In genomic region chr3:79452696-79453263, GRCm38 (mm10) we compare ENCODE assay signal across 15 mouse cellular contexts.
DNase-seq lines count a peak whose midpoint lies in the region; ATAC-seq lines count a peak whose summit lies in the region.
"Had no signal": no experiment of that assay in that cellular context is flagged by ENCODE, and none has a peak within 500 bp of the region (broad histone marks: within the 10 kb centered on the region; RNA-seq: fewer than 3 reads in every experiment).

No protein-coding gene starts in this region.

- H3K27me3 ChIP-seq in forebrain, embryonic 13.5 days: no peaks in the 10 kb centered on the region
- H3K27me3 ChIP-seq in hindbrain, embryonic 16.5 days (replicated peaks; ENCODE audit: control insufficient read depth, insufficient read depth, low read length): no peaks in the 10 kb centered on the region
- no peaks in the 10 kb centered on the region for H3K27me3 ChIP-seq in neural tube, embryonic 12.5 days (replicated peaks)
- no peaks in the 10 kb centered on the region for H3K27me3 ChIP-seq in intestine, embryonic 15.5 days (replicated peaks)
- H3K27me3 ChIP-seq: limb, embryonic 15.5 days; Patski; stomach, embryonic 15.5 days had no signal

- H3K9ac ChIP-seq in forebrain, embryonic 13.5 days: no peak overlapping the region
- no peak overlapping the region for H3K9ac ChIP-seq in hindbrain, embryonic 16.5 days (ENCODE audit: low read depth, low read length)
- H3K9ac ChIP-seq in neural tube, embryonic 12.5 days: no peak overlapping the region
- no peak overlapping the region for H3K9ac ChIP-seq in intestine, embryonic 15.5 days
- H3K9ac ChIP-seq: limb, embryonic 15.5 days; lung, embryonic 14.5 days; stomach, embryonic 15.5 days had no signal

- peak; percentile 81 for DNase-seq in embryo, embryonic 10.5 days (ENCODE audit: low spot score)
- no peak for DNase-seq in kidney, adult 9 months
- DNase-seq in cerebellum, adult 8-10 months: no peak
- DNase-seq: adrenal gland, postnatal 10 days; kidney, postnatal 36 days; lung, embryonic 14.5 days; right cerebral cortex, postnatal 4 days had no signal

- H3K36me3 ChIP-seq in forebrain, embryonic 13.5 days (ENCODE audit: poor library complexity, severe bottlenecking): peaks cover 4% of the 10 kb centered on the region
- no peaks in the 10 kb centered on the region for H3K36me3 ChIP-seq in hindbrain, embryonic 16.5 days (ENCODE audit: control insufficient read depth, insufficient read depth, low read length)
- no peaks in the 10 kb centered on the region for H3K36me3 ChIP-seq in neural tube, embryonic 12.5 days
- H3K36me3 ChIP-seq in intestine, embryonic 15.5 days: no peaks in the 10 kb centered on the region
- H3K36me3 ChIP-seq: limb, embryonic 15.5 days; stomach, embryonic 15.5 days had no signal

- H3K4me3 ChIP-seq in forebrain, embryonic 13.5 days: no peak overlapping the region
- no peak overlapping the region for H3K4me3 ChIP-seq in hindbrain, embryonic 16.5 days (ENCODE audit: low read length)
- no peak overlapping the region for H3K4me3 ChIP-seq in neural tube, embryonic 12.5 days
- H3K4me3 ChIP-seq in intestine, embryonic 15.5 days (replicated peaks): no peak overlapping the region
- H3K4me3 ChIP-seq: limb, embryonic 15.5 days; stomach, embryonic 15.5 days had no signal

- peaks cover 13% of the 10 kb centered on the region for H3K4me1 ChIP-seq in forebrain, embryonic 13.5 days
- no peaks in the 10 kb centered on the region for H3K4me1 ChIP-seq in hindbrain, embryonic 16.5 days (ENCODE audit: control insufficient read depth, insufficient read depth, low read depth, low read length)
- H3K4me1 ChIP-seq in neural tube, embryonic 12.5 days: peaks cover 6% of the 10 kb centered on the region; the same call in 1 of the 2 replicates
- no peaks in the 10 kb centered on the region for H3K4me1 ChIP-seq in intestine, embryonic 15.5 days (replicated peaks)
- H3K4me1 ChIP-seq: stomach, embryonic 15.5 days had no signal

- H3K4me2 ChIP-seq in forebrain, embryonic 13.5 days: no peak overlapping the region
- H3K4me2 ChIP-seq in hindbrain, embryonic 16.5 days (ENCODE audit: low read length): no peak overlapping the region; the same call in 1 of the 2 replicates
- H3K4me2 ChIP-seq in neural tube, embryonic 12.5 days (replicated peaks): no peak overlapping the region
- no peak overlapping the region for H3K4me2 ChIP-seq in intestine, embryonic 15.5 days (replicated peaks)
- H3K4me2 ChIP-seq: limb, embryonic 15.5 days; lung, embryonic 14.5 days; stomach, embryonic 15.5 days had no signal

- WGBS in forebrain, embryonic 13.5 days: 28% methylated on average over 14 of the region's 14 CpGs
- WGBS in hindbrain, embryonic 16.5 days: 33% methylated on average over 14 of the region's 14 CpGs
- WGBS in neural tube, embryonic 12.5 days: 36% methylated on average over 14 of the region's 14 CpGs
- 83% methylated on average over 14 of the region's 14 CpGs for WGBS in intestine, embryonic 15.5 days

- H3K9me3 ChIP-seq in forebrain, embryonic 13.5 days (replicated peaks): no peaks in the 10 kb centered on the region
- H3K9me3 ChIP-seq in hindbrain, embryonic 16.5 days (ENCODE audit: control insufficient read depth, low read length): no peaks in the 10 kb centered on the region
- H3K9me3 ChIP-seq in neural tube, embryonic 12.5 days: no peaks in the 10 kb centered on the region
- H3K9me3 ChIP-seq in intestine, embryonic 15.5 days: no peaks in the 10 kb centered on the region
- H3K9me3 ChIP-seq: limb, embryonic 15.5 days; stomach, embryonic 15.5 days had no signal

- peak overlapping the region; percentile 14; the same call in 1 of the 2 replicates for H3K27ac ChIP-seq in forebrain, embryonic 13.5 days
- H3K27ac ChIP-seq in hindbrain, embryonic 16.5 days (ENCODE audit: low read depth, low read length): no peak overlapping the region
- no peak overlapping the region for H3K27ac ChIP-seq in neural tube, embryonic 12.5 days
- H3K27ac ChIP-seq in intestine, embryonic 15.5 days: no peak overlapping the region
- H3K27ac ChIP-seq: limb, embryonic 15.5 days; stomach, embryonic 15.5 days had no signal

- peak; percentile 60; the same call in 1 of the 2 replicates for ATAC-seq in forebrain, embryonic 13.5 days
- ATAC-seq in hindbrain, embryonic 16.5 days: peak; percentile 83
- ATAC-seq in neural tube, embryonic 12.5 days (ENCODE audit: low FRiP score, low read depth): peak; percentile 63; the same call in 1 of the 2 replicates
- no peak for ATAC-seq in intestine, embryonic 15.5 days
- ATAC-seq: intestine, embryonic 16.5 days; Patski had no signal
